Mouse (Mus musculus) forebrain, postnatal 0 days (tissue): Measurements from ENCODE around the gene Rab11a. TPM values are rescaled to one million over a fixed set of nuclear protein-coding genes. Genes with fewer than 3 reads are reported as not detected.

ENCODE experiments used
- ATAC-seq: fragments of 200-750 bp; cut with Nextera tagmentation; 2 replicates; pipeline ENCODE4 v1.8.0; 2017; ENCODE audit warnings: mild to moderate bottlenecking, moderate library complexity
- DNase-seq: peaks from one replicate; pipeline ENCODE4 v3.0.0-alpha.2; 2015
- H3K27ac ChIP-seq: fragments of 300-500 bp; sonication (generic); 2 replicates; pipeline ENCODE4 v1.5.1; 2014; ENCODE audit warnings: low read depth, mild to moderate bottlenecking, antibody characterized with exemption, low read length, moderate library complexity, mixed read lengths
- H3K27me3 ChIP-seq: fragments of 300-500 bp; sonication (generic); 2 replicates; pipeline ENCODE4 v1.6.1; 2014; ENCODE audit warnings: mild to moderate bottlenecking, low read length, mixed read lengths; ENCODE audit not compliant: insufficient read depth
- H3K36me3 ChIP-seq: fragments of 300-500 bp; sonication (generic); 2 replicates; pipeline ENCODE4 v1.6.1; 2014; ENCODE audit warnings: mild to moderate bottlenecking, moderate library complexity; ENCODE audit not compliant: insufficient read depth
- H3K4me1 ChIP-seq: fragments of 300-500 bp; sonication (generic); 2 replicates; pipeline ENCODE4 v1.6.1; 2014; ENCODE audit warnings: antibody characterized with exemption; ENCODE audit not compliant: insufficient read depth
- H3K4me2 ChIP-seq: fragments of 300-500 bp; sonication (generic); 2 replicates; pipeline ENCODE4 v1.6.1; 2014; ENCODE audit warnings: low read depth, mild to moderate bottlenecking, moderate library complexity
- H3K4me3 ChIP-seq: fragments of 300-500 bp; sonication (generic); 2 replicates; pipeline ENCODE4 v1.5.1; 2014; ENCODE audit warnings: low read depth, low read length, mixed read lengths
- H3K9ac ChIP-seq: fragments of 300-500 bp; sonication (generic); 2 replicates; pipeline ENCODE4 v1.6.1; 2014; ENCODE audit warnings: mild to moderate bottlenecking
- H3K9me3 ChIP-seq: fragments of 300-500 bp; sonication (generic); 2 replicates; pipeline ENCODE4 v1.6.1; 2016; ENCODE audit warnings: low read length
- CTCF ChIP-seq: sonication (generic); IDR thresholded peaks from 2 replicates; pipeline ENCODE4 v1.5.1; 2016; ENCODE audit warnings: antibody characterized with exemption, control low read depth, low read depth
- WGBS: fragments of 180-500 bp; shearing (Covaris S2); extraction: QIAGEN DNeasy Blood & Tissue Kit; methylation state at CpG from one replicate; pipeline ENCODE4 v1.1.7; 2014; 5-methylcytosine and 5-hydroxymethylcytosine counted together
- polyA plus RNA-seq: library from polyadenylated mRNA; unstranded; fragments of >200 nt; fragmentation: Nextera tagmentation; extraction: Ambion mirVana; gene quantifications from 2 replicates; pipeline ENCODE4 v1.2.1, GENCODE M21; 2015
- total RNA-seq: library from RNA; depleted of rRNA; stranded (reverse); fragments of >200 nt; gene quantifications from 2 replicates; pipeline ENCODE4 v1.2.3, GENCODE M21; 2014; rRNA removed

The Rab11a gene
- total RNA-seq: 212 and 236 TPM in 2 replicates
- 449 and 471 TPM in 2 replicates for polyA plus RNA-seq

DNA sequence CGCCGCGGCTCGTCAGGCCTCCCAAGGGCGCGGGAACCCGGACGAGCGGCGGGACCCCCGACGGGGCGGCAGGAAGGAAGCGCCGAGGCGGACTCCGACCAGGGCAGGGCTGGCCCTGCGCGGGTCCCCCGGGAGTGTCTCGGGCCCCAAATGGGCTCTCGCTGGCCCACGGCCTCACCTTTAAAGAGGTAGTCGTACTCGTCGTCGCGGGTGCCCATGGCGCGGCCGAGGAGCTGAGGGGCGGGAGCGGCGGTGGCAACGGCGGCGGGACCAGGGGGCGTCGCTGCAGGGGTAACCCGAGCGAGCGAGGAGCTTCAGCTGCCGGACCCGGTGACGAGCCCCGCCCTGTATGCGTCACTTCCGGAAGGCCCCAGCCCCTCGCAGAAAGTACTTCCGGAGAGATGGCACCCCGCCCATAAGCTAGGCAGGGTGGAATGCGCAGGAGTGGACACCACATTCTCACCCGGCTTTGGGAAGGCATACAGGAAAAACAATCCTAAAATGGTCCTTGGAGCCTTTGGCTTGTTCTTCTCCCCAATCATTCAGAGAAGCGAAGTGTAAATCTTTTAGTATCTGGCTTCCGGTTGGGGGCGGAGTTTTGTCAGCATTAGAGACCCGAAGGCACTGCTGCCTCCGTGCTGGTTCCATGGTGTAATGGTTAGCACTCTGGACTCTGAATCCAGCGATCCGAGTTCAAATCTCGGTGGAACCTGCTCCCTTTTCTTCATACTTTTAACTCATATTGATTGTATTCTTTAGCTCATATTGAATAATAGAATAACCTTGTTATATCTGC, at the start of gene Rab11a:
Gene Rab11a (minus strand): TSS at position 353 of the 796 bp plus-strand sequence.
- ATAC-seq (peak; percentile 97), DNase-seq (peak; percentile 98)
- no peaks in the 10 kb centered on the region for H3K27me3 ChIP-seq
- no peaks in the 10 kb centered on the region for H3K9me3 ChIP-seq
- peak within 1 kb of the TSS; percentile 96 for H3K9ac ChIP-seq
- peak within 1 kb of the TSS; percentile 91 for H3K27ac ChIP-seq
- peak; percentile 45 for TF ChIP-seq CTCF
- H3K4me2 ChIP-seq: peak within 1 kb of the TSS; percentile 69
- under 1% methylated on average over 56 of the region's 61 CpGs for WGBS
- peak within 1 kb of the TSS; percentile 99 for H3K4me3 ChIP-seq
- H3K36me3 ChIP-seq: no peaks in the 10 kb centered on the region
- H3K4me1 ChIP-seq: peaks cover 7% of the 10 kb centered on the region

DNA sequence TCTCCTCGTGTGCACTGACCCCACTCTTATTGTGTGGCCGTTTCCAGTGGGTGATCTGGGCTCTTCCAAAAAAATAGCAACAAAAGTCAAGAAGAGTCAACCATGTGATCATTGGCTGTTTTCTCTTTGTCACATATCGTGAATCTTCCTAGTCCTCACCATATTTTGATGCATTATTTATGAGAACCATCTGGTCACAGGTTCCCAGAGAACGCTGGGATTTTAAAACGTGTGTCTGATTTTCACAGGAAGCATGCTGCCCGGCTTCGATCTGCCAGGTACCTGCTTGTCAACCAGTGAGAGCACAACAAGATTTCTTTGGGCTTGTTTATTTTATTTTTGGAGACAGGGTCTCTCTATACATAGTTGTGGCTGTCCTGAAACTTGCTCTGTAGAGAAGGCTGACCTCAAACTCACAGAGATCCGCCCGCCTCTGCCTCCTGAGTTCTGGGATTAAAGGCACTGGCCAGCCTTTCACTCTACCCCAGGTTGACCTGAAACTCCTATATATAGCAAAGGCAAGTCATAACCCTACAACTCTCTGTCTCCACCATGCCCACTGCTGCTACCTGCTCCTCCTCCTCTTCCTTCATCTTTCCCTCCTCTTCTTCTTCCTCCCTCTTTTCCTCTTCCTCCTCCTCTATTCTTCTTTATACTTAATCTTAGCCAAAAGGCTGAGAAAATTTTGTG, 48.8 kb upstream of the Rab11a start:
- no peak for TF ChIP-seq CTCF
- no peak overlapping the region for H3K9ac ChIP-seq
- H3K4me3 ChIP-seq: no peak overlapping the region
- H3K9me3 ChIP-seq: no peaks in the 10 kb centered on the region
- peak; percentile 46 for DNase-seq
- ATAC-seq: no peak
- H3K4me1 ChIP-seq: peaks cover 3% of the 10 kb centered on the region; the same call in 1 of the 2 replicates
- no peaks in the 10 kb centered on the region for H3K27me3 ChIP-seq
- no peaks in the 10 kb centered on the region for H3K36me3 ChIP-seq
- 65% methylated on average over 9 of the region's 9 CpGs for WGBS
- H3K27ac ChIP-seq: 0 out of 2 replicates have a peak overlapping the region, but pooled peaks have one; percentile 15
- H3K4me2 ChIP-seq: no peak overlapping the region

DNA sequence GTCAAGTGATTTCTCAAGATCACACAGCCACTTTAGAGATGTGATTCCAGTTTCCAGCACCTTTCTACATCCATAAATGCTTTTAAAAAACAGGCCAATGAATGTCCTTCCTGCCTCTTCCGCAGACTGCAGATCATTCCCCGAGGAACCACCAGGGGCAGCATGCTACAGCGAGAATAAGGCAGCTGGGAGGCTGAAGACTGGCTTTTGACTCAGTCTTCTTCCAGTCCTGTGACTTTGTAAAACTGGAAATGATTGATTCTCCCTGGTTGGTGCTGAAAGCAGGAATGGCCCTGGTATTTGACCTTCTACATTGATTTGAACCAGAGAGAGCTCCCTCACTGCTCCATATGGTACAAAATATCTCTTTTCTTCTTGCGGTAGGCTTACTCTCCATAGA, 47.3 kb upstream of the Rab11a start:
- peak; percentile 71 for TF ChIP-seq CTCF
- H3K27ac ChIP-seq: no peak overlapping the region
- H3K4me3 ChIP-seq: no peak overlapping the region
- H3K36me3 ChIP-seq: no peaks in the 10 kb centered on the region
- no peak overlapping the region for H3K4me2 ChIP-seq
- ATAC-seq (no peak), DNase-seq (no peak)
- no peaks in the 10 kb centered on the region for H3K27me3 ChIP-seq
- H3K4me1 ChIP-seq: peaks cover 3% of the 10 kb centered on the region; the same call in 1 of the 2 replicates
- WGBS: 41% methylated on average over 4 of the region's 4 CpGs
- no peak overlapping the region for H3K9ac ChIP-seq
- no peaks in the 10 kb centered on the region for H3K9me3 ChIP-seq

DNA sequence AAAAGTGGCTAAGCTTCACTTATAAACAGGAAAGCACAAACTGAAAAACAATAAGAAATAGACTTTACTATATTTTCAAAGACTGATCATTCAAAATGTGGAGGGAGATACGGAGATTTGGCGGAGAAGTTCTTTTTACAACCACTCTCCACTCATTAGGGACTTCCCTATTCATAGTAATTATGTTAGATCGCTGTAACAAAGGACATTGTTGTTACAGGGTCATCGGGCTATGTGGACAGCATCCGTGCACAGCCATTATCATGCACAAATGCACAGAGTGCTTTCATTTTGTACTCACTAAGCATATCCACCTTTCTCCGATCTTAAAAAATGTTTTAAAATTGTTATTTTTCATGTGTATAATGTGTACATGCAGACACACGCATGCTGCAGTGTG, 46.0 kb upstream of the Rab11a start:
- no peaks in the 10 kb centered on the region for H3K9me3 ChIP-seq
- H3K4me2 ChIP-seq: no peak overlapping the region
- ATAC-seq (no peak), DNase-seq (no peak)
- no peak overlapping the region for H3K27ac ChIP-seq
- WGBS: 61% methylated on average over 7 of the region's 7 CpGs
- H3K27me3 ChIP-seq: no peaks in the 10 kb centered on the region
- no peak for TF ChIP-seq CTCF
- no peak overlapping the region for H3K4me3 ChIP-seq
- H3K9ac ChIP-seq: no peak overlapping the region
- H3K4me1 ChIP-seq: peaks cover 3% of the 10 kb centered on the region; the same call in 1 of the 2 replicates
- H3K36me3 ChIP-seq: no peaks in the 10 kb centered on the region

DNA sequence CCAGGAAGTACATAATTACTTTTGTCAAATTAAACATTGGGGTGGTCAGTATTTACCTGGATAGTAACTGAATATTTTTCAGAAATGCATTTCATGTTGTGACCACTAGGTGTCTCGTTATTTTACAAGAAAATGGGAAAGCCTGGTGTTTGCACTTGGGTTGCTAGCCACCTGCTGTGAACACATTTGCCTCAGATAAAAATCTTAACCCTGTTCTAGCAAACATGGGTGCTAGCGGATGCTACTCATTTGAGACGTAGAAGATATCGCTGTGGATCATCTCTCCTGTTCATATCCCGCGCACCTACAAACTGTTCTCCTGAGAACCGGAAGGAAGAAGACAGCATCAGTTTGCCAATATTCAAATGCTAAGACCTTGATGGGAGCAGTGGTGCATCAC, 42.1 kb upstream of the Rab11a start:
- ATAC-seq (no peak), DNase-seq (peak; percentile 61)
- peak; percentile 69 for TF ChIP-seq CTCF
- no peaks in the 10 kb centered on the region for H3K9me3 ChIP-seq
- no peak overlapping the region for H3K4me2 ChIP-seq
- H3K36me3 ChIP-seq: no peaks in the 10 kb centered on the region
- H3K9ac ChIP-seq: no peak overlapping the region
- H3K27me3 ChIP-seq: no peaks in the 10 kb centered on the region
- H3K27ac ChIP-seq: no peak overlapping the region
- no peaks in the 10 kb centered on the region for H3K4me1 ChIP-seq
- WGBS: 52% methylated on average over 7 of the region's 7 CpGs
- H3K4me3 ChIP-seq: no peak overlapping the region

DNA sequence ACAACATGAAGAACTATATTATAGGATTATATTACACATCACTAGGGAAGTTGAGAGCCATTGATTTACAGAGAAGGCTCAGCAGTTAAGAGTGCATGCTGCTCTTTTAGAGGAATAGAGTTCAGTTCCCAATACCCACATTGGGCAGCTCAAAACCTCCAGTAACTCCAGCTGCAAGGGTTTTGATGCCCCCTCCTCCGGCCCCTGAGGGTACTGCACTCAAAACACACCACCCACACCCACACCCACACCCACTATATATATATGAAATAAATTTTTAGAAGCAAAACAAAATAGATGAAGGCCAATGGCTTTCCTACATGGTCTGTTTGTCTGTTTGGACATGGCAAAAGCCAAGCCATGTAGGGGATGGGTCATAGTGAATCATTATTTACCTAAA, 40.6 kb upstream of the Rab11a start:
- no peaks in the 10 kb centered on the region for H3K27me3 ChIP-seq
- H3K4me2 ChIP-seq: no peak overlapping the region
- H3K27ac ChIP-seq: no peak overlapping the region
- ATAC-seq: no peak
- no peak overlapping the region for H3K9ac ChIP-seq
- no peaks in the 10 kb centered on the region for H3K9me3 ChIP-seq
- WGBS: 86% methylated on average over 1 of the region's 1 CpGs
- no peaks in the 10 kb centered on the region for H3K36me3 ChIP-seq
- no peaks in the 10 kb centered on the region for H3K4me1 ChIP-seq
- no peak for TF ChIP-seq CTCF
- DNase-seq: no peak
- no peak overlapping the region for H3K4me3 ChIP-seq
